Mouse (Mus musculus): ENCODE results near the gene Map4k1. TPM values are rescaled to one million over a fixed set of nuclear protein-coding genes. Genes with fewer than 3 reads are reported as not detected.
A peak's percentile ranks its signal among the peaks of the same experiment; 100 is the strongest.

The Map4k1 gene
- total RNA-seq (2021) = 1 to 10 TPM in 1 of 2 experiments, under 1 TPM in 1; 0.45 to 4.2 TPM
- long read RNA-seq, experiment 1, partial matches to known transcripts = 1 of 4 reads
- long read RNA-seq, experiment 1, other reads (novel, unspliced or antisense) = 2 of 4 reads
- long read RNA-seq, experiment 2, partial matches to known transcripts = 5 of 5 reads
- long read RNA-seq, experiment 2, other reads (novel, unspliced or antisense) = 0 of 5 reads

DNA sequence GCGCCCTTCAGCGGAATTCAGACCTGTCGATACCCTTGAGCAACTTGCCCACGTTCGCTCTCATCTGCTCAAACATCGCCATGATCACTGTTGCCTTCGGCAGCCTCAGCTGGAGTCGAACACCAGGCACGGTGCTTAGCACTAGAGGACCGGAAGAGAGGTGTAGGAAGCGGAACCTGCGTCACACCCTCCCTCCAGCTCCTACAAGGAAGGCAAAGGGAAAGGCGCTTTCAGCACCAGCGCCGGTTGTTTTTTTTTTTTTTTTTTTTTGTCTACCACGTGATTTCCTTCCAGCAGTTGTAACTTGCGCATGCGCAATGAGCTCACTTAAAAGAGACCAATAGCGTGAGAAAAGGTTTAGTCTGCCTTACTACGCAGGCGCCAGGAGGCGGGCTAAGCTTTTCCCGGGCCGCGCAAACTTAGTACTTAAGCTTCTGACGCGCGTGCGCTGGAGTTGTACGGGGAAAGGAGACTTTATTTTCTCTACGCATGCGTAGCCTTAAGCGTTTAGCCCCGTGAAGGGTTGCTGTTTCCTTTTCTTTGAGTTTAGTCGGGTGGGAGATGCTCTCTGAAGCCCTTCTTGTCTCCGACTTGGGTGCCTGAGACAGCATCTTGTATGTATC is at the start of gene Map4k1, which contains the start of gene Eif3k:
Gene Map4k1, plus strand, starts transcription at position 400 of the 623 bp plus-strand sequence.
Gene Eif3k, minus strand, starts transcription at position 214 of the 623 bp plus-strand sequence.
- peak; percentile 97 to 98 for DNase-seq

- DNase-seq = peak; percentile 59 to 69
Measured at GRCm38 (mm10) chr7:28932421-28933041, 49.3 kb upstream of the Map4k1 start.

GRCm38 (mm10) chr7:28933825-28934224 is 48.0 kb upstream of the Map4k1 start:
- DNase-seq = no peak

- DNase-seq = peak in 1 of 2 experiments; percentile 69
Measured at GRCm38 (mm10) chr7:28936787-28937186, 45.1 kb upstream of the Map4k1 start.

DNA sequence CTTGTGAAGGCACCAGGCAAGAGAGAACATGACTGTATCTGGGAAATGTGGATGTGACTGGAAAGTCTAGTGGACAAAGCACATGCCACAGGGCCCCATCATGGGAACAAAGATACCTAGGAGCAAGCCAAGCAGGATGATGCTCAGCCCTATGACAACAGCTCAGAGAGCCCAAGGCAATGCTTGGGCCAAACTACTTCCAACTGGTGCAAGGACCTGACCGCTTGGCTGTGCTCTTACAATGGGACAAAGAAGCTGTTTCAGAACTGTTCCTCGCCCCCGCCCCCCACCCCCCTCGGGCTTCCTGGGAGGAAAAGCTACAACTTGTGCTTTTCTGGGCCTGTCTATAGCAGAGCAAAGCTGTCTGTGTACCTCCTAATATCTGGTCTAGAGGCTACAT is 43.2 kb upstream of the Map4k1 start:
- peak in 1 of 2 experiments; percentile 35 for DNase-seq

DNA sequence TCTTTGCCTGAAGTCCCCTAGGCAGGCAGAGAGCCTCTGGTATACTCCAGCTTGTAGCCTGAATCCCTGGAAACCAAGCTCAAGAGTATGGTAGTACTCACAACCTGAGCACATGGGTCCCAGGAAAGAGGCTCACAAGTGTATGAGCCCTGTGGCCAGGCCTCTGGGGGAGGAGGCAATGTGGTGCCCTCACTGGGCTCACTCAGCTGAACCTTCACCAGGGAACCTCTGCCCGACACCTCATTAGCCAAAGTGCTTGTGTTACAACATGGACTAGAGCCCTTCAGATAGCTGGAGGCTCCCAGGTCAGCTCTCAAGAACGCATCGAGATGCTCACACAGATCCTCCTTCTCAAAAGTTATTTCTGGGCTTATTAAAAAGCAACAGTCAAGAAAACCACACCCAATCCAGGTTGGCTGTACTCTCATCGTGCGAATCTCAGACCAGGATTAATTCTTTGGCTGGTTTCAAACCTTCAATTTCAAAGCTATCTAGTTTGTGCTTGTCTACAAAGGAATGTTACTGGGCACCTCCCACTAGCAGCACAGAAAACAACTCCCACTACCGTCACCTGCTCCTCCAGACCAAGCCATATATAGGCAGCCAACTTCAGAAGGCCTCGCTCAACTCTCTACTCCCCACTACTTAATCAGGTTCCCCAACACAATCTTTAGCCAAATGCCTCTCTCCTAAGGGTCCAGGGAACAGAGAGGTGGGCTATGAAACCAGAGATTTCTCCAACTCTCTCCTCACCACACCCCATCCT is 42.2 kb upstream of the Map4k1 start:
- peak in 1 of 2 experiments; percentile 24 for DNase-seq

DNA sequence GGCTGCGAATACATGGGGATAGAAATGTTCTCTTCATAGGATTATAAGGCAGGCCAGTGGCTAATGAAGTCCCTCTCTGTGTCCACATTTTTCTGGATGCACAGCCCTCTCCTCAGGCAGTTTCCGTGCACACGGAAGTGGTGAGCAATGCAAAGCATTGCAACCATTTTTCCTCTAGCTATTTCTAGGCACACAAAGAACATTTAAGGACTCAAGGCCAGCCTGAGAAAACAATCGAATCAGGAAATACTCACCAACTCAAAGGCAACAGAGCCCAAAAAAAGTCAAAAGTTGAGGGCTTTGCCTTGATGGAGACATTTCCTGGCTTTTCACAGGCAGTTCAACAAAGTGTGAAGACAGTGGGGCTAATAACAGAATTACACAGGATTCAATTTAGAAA is 40.7 kb upstream of the Map4k1 start:
- DNase-seq = peak in 1 of 2 experiments; percentile 25

DNA sequence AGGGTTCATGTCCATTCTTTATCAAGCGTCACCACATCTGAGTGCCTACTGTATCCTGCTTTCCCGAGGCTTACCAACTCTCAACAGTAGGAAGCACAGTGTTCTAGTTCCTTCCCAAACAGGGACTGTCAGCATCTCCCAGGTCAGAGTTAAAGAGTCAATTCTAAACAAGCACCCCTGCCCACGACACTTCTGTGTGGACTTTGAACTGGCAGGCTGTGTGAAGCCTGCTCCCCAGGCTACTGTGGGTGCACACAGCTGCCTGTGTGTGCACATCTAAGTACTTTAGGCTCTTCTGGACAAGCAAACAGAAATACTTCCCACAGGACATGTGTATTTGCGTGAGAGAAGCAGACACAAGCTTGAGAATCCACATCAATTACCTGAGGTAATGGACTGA is 40.3 kb upstream of the Map4k1 start:
- DNase-seq = no peak

DNA sequence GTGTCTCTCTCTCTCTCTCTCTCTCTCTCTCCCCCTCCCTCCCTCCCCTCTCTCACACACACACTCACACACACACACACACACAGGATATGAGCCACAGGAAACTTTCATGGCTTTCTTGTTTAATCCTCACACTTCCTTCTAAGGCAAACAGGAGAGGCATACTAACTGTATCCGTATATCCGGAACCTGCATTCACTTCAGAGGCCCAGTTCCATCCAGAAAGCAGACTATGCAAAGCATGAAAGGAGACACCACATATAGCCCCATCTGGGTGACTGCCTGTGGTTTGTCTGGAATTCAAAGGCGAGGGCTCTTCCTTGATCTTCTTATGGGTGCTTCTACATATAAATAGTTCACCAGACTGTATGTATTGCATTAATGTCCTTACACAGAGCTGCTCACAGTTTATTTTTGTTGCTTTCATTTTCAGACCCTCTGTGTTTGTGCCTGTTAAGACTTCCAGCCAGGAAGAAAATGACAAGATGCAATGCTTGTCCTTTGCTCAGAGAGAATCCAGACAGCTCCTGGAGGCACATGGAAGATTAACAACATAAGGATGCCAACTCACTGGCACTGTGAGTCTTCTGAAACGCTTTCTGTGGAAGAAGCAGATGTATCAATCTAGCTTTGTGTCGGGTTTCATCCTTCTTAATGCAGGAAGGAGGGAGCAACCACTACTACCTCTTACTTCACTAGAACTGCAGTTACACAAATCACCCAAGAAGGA is 38.2 kb upstream of the Map4k1 start:
- DNase-seq = no peak

GRCm38 (mm10) chr7:28944756-28945415 is 37.0 kb upstream of the Map4k1 start:
- DNase-seq = peak in 1 of 2 experiments; percentile 37

- DNase-seq = peak in 1 of 2 experiments; percentile 35
Measured at GRCm38 (mm10) chr7:28945416-28946270, 36.2 kb upstream of the Map4k1 start.

GRCm38 (mm10) chr7:28946271-28946610 is 35.6 kb upstream of the Map4k1 start:
- DNase-seq = no peak

GRCm38 (mm10) chr7:28948746-28949145 is 33.1 kb upstream of the Map4k1 start:
- DNase-seq = no peak

- DNase-seq = no peak
Measured at GRCm38 (mm10) chr7:28949298-28949697, 32.6 kb upstream of the Map4k1 start.

GRCm38 (mm10) chr7:28950346-28951037 is 31.4 kb upstream of the Map4k1 start:
- no peak for DNase-seq

- no peak for DNase-seq
Measured at GRCm38 (mm10) chr7:28951764-28952163, 30.1 kb upstream of the Map4k1 start.

DNA sequence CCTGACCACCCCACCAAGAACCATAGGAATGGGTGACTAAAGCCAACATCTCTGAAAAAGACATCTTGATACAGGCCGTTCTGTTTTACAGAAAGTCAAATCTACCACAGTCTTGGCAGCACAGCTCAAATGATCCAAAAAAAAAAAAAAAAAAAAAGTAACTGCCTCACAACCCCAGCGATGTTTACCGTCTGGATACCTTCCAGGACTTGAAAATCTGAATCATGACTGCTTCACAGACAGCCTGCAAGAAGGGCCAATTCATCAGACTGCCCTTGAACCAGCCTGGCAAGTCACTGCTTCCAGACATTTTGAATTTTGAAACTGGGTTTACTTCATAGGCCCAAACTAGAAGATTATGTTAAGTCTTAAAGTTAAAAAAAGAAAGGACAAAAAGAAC is 29.1 kb upstream of the Map4k1 start:
- peak in 1 of 2 experiments; percentile 39 for DNase-seq

DNA sequence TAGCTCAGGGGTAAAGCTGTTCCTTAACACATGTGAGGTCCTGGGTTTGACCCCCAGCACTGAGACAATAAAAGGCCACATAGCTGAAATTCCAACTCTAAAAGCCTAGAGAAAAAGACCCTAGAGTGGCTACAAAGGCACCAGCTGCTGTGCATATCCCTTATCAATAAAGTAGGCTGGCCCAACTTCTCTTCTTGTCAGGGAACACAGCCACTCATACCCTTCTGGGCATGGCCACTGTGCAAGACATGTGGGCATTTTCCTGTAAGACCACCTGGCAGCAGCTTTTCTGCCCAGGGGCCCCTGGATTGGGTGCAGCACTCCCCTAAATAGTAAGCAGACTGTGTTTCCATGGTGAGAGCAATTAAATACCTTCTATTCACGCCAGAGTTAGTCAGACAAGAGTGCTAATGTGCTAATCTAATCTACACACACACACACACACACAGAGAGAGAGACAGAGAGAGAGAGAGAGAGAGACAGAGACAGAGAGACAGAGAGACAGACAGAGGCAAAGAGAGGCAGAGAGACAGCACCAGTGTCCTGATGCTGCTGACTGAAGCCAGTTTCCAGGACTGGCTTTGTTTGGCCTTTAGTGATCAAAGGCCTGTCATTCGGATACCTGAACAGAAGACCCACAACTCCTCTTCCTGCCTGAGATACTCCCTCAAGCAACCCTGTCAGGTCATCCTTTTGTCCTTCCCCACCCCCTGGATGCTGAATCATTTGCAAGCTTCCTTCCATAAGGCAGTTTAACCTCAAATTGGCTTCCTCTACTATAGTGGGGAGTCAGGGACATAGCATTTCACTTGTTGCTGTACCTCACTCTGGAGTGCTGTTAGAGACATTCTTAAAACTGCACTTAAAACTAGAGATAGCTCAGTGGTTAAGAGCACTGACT is 28.1 kb upstream of the Map4k1 start:
- DNase-seq = no peak

DNA sequence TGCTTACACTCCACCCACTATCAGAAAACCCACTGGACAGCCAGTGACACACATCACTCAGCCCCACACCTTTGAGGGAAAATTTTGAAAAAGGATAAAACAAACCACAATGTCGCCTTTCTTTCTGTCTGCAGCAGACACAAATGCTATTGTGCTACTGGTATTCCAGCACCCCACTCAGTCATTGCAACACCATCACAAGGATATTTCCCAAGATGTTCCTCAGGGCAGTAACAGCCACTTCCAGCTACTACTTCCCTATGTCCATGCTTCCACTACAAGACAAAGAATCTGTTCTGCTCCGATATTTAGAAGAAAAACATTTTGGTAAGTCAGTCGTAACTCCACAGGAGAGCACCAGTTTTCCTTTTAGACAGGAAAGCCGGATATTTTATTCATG is 27.1 kb upstream of the Map4k1 start:
- DNase-seq = no peak

Measured in heart, adult 18-20 months (tissue).